Mouse (Mus musculus): Measurements from ENCODE around the gene Pth1r.

Gene Pth1r

DNA sequence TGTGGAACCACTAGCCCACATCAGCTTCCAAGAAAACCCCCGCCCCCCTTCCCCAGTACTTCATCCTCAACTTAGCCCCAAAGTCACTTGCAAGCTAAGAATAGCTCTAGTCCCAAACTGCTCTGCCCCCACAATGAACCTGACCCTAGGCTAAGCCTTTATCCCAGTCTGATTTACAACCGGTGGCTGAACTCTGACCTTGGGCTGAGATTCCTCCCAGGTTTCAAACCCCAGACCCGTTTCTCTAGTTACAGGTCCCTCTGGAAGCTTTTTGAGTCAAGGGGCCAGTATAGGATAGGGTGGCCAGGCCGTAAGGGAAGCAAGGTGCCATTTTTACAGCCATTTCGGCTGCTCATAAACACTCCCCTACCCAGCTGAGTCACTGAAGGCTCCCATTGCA lies 707 bp downstream of the Pth1r start:
- DNase-seq = no peak

DNA sequence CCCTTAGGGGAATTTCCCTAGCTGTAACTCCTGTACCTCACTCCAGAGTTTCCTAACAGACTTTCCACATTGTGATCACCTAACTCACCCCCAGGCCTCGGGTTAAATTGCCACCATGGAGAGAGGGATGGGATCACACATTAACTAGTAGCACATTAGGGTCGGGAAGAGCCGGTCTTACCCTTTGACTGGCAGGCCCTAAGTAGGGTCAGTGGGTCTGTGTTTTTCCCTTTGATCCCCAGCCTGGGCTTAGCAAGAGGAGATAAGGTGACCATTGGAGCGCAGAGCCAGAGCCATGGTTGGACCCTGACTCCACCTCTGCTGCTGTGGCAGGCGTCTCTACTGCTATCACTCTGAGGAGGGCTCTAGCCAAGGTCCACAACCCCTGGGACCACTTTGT lies 1.2 kb downstream of the Pth1r start:
- DNase-seq = peak; percentile 69

DNA sequence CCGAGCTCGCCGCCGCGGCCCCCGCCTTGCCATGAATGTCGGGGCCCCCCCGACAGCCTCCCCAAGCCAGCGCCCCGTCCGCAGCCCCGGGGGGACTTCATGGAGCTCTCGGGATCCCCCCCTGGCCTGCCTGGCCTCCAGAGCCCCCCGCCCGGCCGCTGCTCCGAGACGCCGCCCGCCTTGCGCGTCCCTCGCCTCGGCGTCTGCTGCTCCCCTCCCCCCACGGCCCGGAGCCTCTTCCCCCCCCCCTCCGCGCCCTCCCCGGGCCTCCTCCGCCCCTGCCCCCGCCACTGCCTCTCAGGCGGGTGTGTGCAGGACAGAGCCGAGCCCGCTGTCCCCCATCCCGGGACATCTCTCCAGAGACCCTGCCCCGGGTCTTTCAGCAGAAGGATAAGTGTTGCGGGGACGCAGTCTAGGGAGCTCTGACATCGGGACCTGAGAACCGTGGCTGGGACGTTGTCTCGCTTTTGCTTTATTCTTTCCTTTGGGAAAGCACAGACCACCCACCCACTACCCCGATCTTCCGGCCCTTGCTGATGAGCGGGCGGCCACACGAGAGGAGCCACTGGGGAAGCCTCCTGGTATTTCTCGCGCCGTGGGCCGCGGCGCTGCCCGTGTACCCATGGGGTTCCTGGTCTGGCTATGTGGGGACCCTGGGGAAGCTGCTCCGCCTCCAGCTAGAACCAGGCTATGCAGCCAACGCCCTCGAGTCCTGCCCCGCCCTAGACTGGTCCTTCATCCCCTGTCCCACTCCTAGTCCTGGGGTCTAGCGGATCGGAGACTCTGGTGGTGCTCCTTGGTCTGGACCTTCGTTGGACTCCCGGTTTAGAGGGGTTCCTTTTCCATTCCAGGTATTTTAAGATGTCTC lies 3.3 kb downstream of the Pth1r start:
- DNase-seq = peak; percentile 84

DNA sequence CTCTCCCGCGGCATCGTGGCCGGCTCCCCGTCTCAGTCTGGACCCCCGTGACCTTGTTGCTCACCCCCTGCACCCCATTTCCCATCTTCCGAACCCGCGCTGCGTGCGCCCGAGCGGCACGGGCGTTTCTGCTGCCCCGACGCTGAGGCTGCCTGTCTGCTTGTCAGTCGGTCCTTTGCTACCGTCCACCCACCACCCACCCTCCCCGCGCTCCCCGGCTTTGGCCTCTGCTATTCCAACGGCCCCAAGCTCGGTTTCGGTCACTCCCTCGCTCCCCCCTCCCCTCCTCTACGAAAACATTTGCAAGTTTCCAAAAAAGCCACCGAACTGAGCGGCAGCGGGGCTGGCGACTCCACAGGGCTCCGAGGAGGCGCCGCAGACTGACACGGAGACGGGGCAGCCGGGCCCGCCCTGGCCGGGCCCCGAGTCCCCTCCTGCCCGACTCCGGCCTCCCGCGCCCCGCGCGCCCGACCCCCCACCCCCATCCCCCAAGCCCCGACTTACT lies 3.9 kb downstream of the Pth1r start:
- peak; percentile 77 for DNase-seq

DNA sequence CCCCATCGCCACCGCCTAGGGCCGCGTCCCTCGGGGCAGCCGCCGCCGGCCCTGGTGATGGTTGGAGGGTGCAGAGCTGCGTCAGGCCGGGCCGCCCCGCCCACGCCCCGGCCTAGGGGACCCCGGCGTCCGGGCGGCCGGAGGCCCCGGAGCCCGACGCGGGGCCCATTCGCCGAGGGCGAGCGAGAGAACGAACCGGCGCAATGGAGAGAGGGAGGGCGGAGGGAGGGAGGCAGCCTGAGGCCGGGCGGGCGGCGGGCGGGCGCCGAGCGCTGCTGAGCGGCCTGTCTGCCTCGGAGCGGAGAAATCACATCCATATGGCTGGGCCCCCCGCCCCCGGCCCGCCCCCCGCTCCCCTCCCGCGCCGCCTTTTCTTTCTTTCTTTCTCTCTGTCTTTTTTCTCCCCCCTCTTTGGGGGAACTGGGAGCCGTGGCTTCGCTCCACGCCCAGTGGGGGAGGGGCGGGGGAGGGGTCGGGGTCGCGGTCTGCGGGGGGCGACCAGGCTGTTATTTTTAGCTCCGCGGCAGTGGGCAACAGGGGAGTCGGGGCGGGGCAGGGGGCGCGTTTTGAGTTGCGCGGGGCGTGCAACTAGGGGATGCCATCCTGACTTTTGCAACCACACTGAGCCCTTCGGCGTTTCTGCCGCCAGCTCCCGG lies 4.5 kb downstream of the Pth1r start:
- peak; percentile 78 for DNase-seq

DNA sequence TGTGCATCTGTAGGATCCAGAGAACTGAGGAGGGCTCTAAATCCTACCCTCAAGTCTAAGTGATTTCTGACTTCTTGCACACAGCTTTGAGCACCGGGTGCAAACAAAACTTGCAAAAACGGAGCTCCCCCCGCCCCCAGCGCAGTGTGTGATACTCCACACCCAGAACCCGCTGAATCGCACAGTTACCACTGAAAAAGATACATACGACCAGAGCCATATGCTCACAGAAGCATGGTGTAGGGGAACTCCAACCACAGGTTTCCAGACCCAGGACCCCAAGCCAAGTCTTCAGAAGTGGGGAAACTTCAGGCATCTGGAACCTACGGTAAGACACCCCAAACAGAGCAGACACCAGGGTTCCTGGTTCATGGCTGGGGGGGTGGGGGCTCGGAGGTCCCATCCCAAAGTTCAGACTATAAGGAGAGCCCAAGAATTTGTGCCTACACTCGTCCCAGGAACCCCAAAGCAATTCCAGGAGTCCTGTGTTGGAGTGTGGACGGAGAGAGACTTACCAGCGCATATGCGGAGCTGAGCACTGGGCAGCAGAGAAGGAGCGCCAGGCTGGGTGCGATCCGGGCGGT lies 5.1 kb downstream of the Pth1r start, which contains the start of gene Myl3:
Gene Myl3, plus strand, starts transcription at position 151 of the 584 bp plus-strand sequence.
- no peak for DNase-seq

DNA sequence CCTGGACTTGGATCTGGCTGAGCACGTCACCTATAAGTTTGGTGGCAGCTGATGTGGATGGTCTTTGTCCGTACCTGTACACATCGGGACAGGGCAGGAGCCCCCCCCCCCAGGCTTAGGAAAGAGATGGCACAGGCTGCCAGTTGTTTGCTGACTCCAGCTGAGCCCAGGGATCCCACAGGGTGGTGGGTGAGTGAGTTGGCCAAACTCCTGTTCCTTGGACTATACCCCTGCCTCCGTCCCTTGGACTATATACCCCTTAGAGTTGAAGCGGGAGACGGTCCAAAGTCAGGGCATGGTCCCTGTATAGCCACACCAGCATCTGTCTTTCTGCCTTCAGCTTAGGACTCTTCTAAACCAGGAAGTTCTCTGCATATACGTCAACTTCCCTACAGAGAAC lies 7.0 kb downstream of the Pth1r start:
- DNase-seq = peak; percentile 57

DNA sequence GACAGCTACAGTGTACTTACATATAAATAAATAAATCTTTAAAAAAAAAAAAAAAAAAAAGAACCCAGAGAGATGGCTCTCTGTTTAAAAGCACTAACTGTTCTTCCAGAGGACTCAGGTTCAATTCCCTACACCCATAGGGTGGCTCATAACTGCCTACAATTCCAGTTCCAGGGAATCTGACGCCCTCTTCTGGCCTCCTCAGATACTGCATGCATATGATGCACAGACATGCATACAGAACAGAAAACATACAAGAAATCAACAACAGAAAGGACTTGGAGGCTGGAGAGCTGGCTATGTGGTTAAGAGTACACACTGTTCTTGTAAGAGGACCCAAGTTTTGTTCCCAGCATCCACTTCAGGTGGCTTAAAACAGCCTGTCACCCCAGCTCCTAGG lies 8.9 kb downstream of the Pth1r start:
- DNase-seq = peak; percentile 40

DNA sequence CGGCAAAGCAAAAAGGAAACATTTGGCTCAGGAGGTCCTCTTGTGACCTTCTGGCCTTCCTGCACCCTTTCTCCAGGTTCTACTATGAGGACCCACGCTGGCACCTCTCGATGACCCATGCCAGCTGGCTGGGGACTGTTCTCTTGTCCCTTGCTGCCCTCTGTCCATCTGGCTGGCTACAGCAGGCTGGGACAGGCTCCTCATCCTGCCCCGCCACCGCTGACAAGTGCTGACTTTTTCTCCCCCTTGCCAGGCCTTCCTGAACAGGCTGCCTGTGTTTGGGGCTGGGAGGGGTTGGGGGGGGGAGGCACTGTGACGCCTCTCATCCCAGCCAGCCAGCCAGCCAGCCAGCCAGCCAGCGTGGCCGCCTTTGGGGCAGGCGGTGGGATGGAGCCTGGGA lies 10.6 kb downstream of the Pth1r start:
- DNase-seq = peak; percentile 59

DNA sequence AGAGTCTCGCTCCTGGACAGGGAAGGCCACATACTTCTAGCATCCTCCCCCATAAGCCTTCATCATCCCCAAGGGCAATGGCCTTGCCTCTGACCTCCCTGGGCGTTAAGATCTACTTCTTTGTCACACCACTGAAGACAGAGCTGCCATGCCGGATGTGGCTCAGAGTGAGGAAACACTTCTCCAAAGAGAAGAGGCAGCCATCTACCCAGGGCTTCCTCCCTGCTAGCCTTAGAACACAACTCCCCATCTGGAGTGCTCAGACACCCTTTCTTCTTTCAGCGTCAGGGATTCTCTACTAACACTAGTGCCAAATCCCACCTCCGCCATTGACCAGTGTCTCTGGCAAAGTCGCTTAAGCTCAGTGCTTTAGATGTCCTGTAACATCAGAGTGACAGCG lies 12.8 kb downstream of the Pth1r start:
- DNase-seq = no peak

DNA sequence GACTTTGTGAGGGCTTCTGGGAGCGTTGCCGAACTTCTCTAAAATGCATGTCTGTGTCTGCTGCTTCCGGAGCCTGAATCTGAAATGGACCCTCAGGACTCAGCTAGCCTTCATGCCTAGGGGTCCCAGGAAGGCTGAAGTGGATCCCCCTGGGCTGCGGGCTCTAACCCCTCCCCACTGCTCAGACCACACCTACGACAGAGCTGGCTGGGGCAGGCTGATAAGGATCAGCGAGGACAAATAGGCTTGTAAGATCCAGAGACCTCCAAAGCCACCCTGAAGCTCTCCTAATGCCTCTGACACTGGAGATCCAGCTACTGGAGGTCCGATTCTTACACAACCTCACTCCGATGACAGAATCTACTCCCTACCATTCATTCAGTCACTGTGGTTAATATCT lies 13.8 kb downstream of the Pth1r start:
- DNase-seq = no peak

DNA sequence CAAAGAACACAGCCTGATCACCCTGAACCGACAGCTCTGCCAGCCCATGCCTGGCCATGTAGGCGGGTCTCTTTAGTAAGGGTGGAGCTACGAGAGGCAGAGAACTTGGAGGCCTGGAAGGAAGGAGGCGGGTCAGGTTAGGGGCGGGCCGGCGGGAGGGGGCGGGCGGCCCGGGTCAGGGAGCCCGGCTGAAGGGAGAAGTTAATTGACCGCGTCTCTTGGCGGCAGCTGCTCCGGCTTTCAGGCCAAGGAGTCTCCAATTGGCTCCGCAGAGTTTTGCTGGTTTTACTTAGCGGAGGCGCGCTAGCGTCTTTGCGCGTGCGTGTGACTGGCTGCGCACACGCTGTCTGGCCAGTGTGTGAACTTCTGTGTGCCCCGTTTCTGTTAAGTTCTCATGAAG lies 14.3 kb downstream of the Pth1r start:
- peak; percentile 92 for DNase-seq

DNA sequence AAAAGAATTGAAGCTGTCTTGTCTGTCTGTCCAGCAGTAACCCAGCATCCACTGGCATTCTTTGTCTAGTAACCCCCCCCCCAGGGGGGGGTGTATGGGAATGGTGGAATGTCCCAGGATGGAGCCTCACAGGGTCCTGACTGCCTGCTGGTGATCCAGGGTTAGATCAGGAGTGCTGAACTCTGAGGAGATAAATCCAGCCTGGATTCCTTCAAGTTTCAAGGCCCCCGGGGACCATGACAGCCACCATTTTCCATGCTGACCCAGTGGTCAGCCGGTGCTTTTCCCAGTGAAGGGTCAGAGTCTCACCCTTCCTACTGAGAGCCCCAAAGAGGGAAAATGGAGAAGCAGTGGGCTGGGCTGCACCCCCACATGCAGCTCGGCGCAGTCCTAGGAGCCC lies 15.1 kb downstream of the Pth1r start:
- peak; percentile 33 for DNase-seq

DNA sequence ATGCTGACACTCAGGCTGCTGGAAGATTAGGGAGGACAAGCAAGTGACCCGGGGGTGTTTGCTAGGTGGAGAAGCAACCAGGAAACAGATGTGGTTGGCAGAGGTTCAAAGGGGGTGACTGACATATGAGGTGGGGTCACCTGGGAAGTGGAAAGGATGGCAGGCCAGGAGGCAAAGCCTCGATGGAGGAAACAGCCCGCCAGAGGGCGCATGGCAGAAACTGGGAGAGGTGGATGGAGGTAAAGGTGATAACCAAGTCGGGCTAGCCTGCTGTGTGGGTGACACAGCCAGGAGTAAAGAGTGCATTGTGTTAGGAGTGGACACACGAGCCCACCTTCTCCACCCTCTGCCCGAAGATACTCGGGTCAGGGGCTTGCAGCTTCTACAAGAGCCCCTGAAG lies 17.1 kb downstream of the Pth1r start:
- DNase-seq = peak; percentile 79

DNA sequence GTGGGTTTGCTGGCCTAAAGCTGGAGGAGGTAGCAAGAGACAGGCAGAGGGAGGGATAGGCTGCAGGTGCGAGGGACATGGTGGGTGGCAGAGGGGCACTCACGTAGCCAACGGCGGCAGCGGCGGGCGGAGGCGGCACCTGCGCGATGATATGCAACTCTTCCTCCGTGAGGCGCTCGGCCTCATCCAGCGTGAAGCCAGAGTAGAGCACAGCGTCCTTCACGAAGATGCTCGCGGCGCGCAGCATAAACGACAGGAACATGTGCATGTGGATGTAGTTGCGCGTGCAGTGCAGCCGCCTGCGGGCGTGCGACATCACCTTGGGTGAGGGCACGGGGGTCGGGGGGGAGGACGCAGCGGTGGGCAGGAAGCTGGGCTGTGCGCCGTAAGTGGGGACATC lies 20.1 kb downstream of the Pth1r start:
- DNase-seq = no peak

DNA sequence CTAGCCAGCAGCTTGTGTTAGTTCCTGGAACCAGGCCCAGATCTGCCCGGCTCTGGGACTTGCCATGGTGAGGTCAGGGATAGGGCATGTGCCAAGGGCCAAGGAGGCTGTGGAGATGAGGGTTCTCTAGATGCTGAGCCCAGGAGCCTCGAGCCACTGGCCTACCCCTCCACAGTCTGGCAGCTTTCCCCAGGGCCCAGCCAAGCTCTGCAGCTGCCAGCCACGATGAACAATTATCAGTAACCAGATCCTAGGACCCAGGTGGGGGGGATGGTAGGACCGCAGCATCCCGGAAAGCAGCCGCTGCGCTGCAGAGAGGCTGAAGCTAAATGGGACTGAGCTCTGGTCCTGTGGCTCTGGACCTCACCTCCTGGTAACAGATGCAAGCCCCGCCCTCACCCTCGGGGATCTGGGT lies 21.2 kb downstream of the Pth1r start:
- DNase-seq = peak; percentile 69

DNA sequence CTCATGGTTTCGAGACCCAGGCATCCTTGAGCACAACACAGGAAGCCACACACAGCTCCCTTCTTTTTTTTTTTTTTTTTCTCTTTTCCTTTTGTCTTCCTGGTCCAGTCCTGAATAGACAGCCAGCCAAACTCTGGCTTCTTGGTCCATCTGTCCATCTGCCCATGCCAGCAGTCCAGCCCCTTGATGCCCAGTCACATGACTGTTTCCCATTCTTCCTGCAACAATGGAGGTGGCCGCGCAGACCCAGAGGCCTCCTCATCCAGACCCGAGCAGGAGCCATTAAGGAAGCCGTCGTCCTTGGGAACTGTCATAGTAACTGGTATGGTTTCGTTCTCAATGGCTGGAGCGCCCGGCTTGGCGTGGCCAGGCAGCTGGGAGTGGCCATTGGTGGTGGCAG lies 24.9 kb downstream of the Pth1r start:
- DNase-seq = no peak

DNA sequence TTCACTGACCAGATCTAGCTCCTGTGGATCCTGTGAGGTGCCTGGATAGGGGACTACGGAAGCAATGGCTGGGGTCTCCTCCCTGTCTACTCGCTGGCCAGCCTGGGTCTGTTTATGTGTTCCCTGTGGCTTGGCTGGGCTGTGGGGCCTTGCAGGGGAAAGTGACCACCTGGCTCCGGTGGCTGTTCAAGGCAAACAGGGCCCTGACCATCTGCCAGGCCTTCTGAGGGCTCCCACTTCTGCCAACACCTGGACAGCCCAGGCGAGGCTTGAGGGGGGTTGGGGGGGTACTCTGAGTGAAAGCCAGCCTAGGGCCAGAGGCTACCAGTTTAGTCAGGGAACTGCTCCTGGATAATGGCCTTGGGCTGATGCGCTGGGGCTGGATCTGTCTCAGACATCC lies 27.0 kb downstream of the Pth1r start:
- peak; percentile 37 for DNase-seq

DNA sequence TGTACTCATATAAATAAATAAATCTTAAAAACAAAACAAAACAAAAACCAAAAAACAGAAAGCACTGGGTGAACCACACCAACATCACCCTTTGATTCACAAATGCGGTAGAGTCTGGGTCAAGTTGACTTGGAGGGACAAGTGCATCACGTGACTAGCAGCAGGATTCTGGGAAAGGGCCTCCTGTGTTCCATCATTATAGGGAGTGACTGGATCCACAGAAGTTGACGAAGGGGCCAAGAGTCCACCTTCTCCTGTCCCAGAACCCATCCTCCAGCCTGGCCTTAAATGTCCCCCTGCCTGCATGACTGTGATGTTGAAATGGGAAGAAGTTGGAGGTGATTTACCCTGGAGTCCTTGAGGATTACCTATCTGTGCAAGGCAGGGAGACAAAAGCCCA lies 28.1 kb downstream of the Pth1r start:
- no peak for DNase-seq

DNA sequence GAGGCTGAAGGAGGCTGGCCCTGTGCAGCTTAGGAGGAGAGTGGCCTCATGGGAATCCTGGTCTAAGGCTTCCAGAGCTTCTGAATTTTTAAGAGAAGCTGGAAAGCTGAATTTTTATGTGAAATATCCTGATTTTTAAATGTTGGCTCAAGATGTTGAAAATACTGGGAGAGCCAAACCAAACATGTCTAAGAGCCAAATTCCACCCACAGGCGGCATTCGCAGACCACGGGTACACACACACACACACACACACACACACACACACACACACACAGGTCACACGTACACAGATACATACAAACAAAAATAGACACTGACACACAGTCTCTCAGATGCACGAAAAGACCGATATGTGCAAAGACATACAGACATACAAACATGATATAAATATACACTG lies 28.9 kb downstream of the Pth1r start:
- no peak for DNase-seq

DNA sequence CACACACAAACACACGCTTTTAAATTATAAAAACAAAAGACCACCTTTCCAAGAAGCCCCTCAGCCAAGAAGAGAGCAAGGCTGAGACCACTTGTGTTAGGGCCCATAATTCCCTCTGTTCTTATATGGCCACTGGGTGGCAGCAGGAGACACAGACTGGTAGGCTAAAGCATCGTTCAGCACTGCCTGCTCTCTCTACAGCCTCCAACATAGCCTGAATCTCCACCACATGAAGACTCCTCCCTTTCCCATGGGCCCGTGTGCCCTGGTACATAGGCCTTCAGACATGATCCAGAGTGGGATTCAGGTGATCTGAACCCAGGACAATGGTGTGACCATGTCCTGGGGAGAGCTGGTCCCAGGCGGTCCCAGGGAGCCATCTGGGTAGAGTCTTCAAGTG lies 30.2 kb downstream of the Pth1r start:
- peak; percentile 82 for DNase-seq

DNA sequence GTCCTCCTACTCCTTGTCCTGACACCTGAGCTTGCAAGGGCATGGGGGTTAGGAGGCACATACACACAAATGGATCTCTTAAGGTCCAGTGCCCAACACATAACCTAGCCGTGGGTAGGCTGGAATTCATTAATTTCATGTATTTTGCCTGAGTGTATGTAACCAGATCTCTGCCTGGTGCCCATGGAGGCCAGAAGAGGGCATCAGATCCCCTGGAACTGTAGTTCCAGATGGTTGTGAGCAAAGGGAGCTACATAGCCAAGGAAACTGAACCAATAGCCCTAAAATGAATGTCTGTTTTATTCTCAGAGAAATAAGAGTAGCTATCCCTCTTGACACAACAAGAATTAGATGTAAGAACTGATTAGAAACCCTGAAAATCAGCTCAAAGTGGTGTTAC lies 31.5 kb downstream of the Pth1r start:
- no peak for DNase-seq

DNA sequence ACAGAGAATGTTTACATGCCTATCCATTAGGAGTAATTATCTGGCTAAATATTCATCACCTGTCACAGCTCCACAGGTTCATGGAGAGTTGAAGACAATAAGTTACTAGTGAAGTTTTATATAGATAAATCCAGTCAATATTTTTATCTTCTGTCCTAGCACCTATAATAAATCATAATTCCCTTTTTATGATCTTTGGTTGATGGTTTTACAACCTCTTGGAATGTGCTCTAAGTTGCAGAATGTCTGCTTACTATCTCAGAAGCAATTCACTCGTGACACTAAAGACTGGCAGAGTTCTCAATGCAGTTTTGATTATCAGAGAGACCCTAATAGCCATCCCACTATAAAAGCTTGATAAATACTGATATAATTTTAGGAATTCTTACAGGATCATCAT lies 33.6 kb downstream of the Pth1r start:
- no peak for DNase-seq

DNA sequence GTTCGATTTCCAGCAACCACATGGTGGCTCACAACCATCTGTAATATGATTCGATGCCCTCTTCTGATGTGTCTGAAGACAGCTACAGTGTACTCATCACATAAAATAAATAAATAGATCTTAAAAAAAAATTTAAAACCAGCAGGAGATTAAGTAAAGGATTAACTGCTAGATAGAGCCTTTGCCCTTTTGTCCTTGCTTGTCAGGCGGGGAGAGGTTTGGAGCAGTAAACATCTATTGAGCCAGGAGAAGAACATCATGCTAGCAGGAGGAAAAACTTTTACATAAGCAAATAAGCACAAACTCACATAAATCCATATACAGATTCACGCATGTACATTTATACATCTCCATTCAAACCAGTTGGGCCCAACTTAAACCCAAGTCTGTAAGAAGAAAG lies 34.4 kb downstream of the Pth1r start:
- DNase-seq = no peak

Measured in kidney, postnatal 10 days (tissue).